Mouse (Mus musculus): ENCODE results near the gene Gm36864. TPM values are rescaled to one million over a fixed set of nuclear protein-coding genes. Genes with fewer than 3 reads are reported as not detected.

Gene Gm36864
- polyA plus RNA-seq, 1 experiment from 2014 or later: not detected

- DNase-seq (ENCODE audit: low spot score) (peak; percentile 100), ATAC-seq (replicated peaks; ENCODE audit: low FRiP score, low TSS enrichment, low read depth) (peak; percentile 82)
- Histone ChIP-seq H3K9me3 (ENCODE audit: control insufficient read depth, low read length) (no peaks in the 10 kb centered on the region), H3K4me2 (ENCODE audit: low read length) (peak overlapping the region; percentile 31), H3K4me3 (ENCODE audit: low read depth, low read length) (no peak overlapping the region), H3K27me3 (replicated peaks; ENCODE audit: control insufficient read depth, insufficient read depth, low read length) (peaks cover 8% of the 10 kb centered on the region; the same call in 1 of the 2 replicates), H3K4me1 (replicated peaks; ENCODE audit: control insufficient read depth, insufficient read depth, low read length) (no peaks in the 10 kb centered on the region), H3K9ac (ENCODE audit: low read length) (no peak overlapping the region), H3K36me3 (ENCODE audit: control insufficient read depth, insufficient read depth, low read length) (no peaks in the 10 kb centered on the region), H3K27ac (ENCODE audit: low read depth) (no peak overlapping the region)
- 4% methylated on average over 34 of the region's 34 CpGs for WGBS
Measured at GRCm38 (mm10) chr7:44262791-44263643, 27.0 kb downstream of the Gm36864 start.

GRCm38 (mm10) chr7:44268117-44268516 is 32.1 kb downstream of the Gm36864 start:
- no peak overlapping the region for H3K4me3 ChIP-seq (ENCODE audit: low read depth, low read length)
- ATAC-seq (replicated peaks; ENCODE audit: low FRiP score, low TSS enrichment, low read depth) (no peak), DNase-seq (ENCODE audit: low spot score) (no peak)
- H3K4me2 ChIP-seq (ENCODE audit: low read length): no peak overlapping the region
- no peaks in the 10 kb centered on the region for H3K36me3 ChIP-seq (ENCODE audit: control insufficient read depth, insufficient read depth, low read length)
- no peaks in the 10 kb centered on the region for H3K4me1 ChIP-seq (replicated peaks; ENCODE audit: control insufficient read depth, insufficient read depth, low read length)
- H3K27me3 ChIP-seq (replicated peaks; ENCODE audit: control insufficient read depth, insufficient read depth, low read length): peaks cover 7% of the 10 kb centered on the region; the same call in 1 of the 2 replicates
- no peaks in the 10 kb centered on the region for H3K9me3 ChIP-seq (ENCODE audit: control insufficient read depth, low read length)
- H3K9ac ChIP-seq (ENCODE audit: low read length): no peak overlapping the region
- 78% methylated on average over 11 of the region's 11 CpGs for WGBS
- H3K27ac ChIP-seq (ENCODE audit: low read depth): no peak overlapping the region

- H3K27me3 ChIP-seq (replicated peaks; ENCODE audit: control insufficient read depth, insufficient read depth, low read length): no peaks in the 10 kb centered on the region; the same call in 1 of the 2 replicates
Measured at GRCm38 (mm10) chr7:44269397-44269796, 33.4 kb downstream of the Gm36864 start.

GRCm38 (mm10) chr7:44271309-44271708 is 35.3 kb downstream of the Gm36864 start:
- Histone ChIP-seq H3K4me1 (replicated peaks; ENCODE audit: control insufficient read depth, insufficient read depth, low read length) (no peaks in the 10 kb centered on the region), H3K4me2 (ENCODE audit: low read length) (no peak overlapping the region), H3K27ac (ENCODE audit: low read depth) (no peak overlapping the region), H3K4me3 (ENCODE audit: low read depth, low read length) (no peak overlapping the region), H3K9me3 (ENCODE audit: control insufficient read depth, low read length) (no peaks in the 10 kb centered on the region), H3K27me3 (replicated peaks; ENCODE audit: control insufficient read depth, insufficient read depth, low read length) (no peaks in the 10 kb centered on the region; the same call in 1 of the 2 replicates), H3K36me3 (ENCODE audit: control insufficient read depth, insufficient read depth, low read length) (no peaks in the 10 kb centered on the region), H3K9ac (ENCODE audit: low read length) (no peak overlapping the region)
- WGBS: 79% methylated on average over 2 of the region's 2 CpGs
- DNase-seq (ENCODE audit: low spot score): no peak
- no peak for ATAC-seq (replicated peaks; ENCODE audit: low FRiP score, low TSS enrichment, low read depth)

More at GRCm38 (mm10) chr7:44269397-44269796, 33.4 kb downstream of the Gm36864 start:
- WGBS: 85% methylated on average over 2 of the region's 2 CpGs
- H3K36me3 ChIP-seq (ENCODE audit: control insufficient read depth, insufficient read depth, low read length): no peaks in the 10 kb centered on the region
- no peak overlapping the region for H3K4me2 ChIP-seq (ENCODE audit: low read length)
- no peak overlapping the region for H3K9ac ChIP-seq (ENCODE audit: low read length)
- no peak overlapping the region for H3K27ac ChIP-seq (ENCODE audit: low read depth)
- no peak for DNase-seq (ENCODE audit: low spot score)
- H3K9me3 ChIP-seq (ENCODE audit: control insufficient read depth, low read length): no peaks in the 10 kb centered on the region
- no peak for ATAC-seq (replicated peaks; ENCODE audit: low FRiP score, low TSS enrichment, low read depth)
- H3K4me1 ChIP-seq (replicated peaks; ENCODE audit: control insufficient read depth, insufficient read depth, low read length): no peaks in the 10 kb centered on the region
- no peak overlapping the region for H3K4me3 ChIP-seq (ENCODE audit: low read depth, low read length)

- no peak overlapping the region for H3K9ac ChIP-seq (ENCODE audit: low read length)
- H3K4me1 ChIP-seq (replicated peaks; ENCODE audit: control insufficient read depth, insufficient read depth, low read length): no peaks in the 10 kb centered on the region
- no peak overlapping the region for H3K4me3 ChIP-seq (ENCODE audit: low read depth, low read length)
- 87% methylated on average over 7 of the region's 7 CpGs for WGBS
- H3K27me3 ChIP-seq (replicated peaks; ENCODE audit: control insufficient read depth, insufficient read depth, low read length): no peaks in the 10 kb centered on the region; the same call in 1 of the 2 replicates
- H3K36me3 ChIP-seq (ENCODE audit: control insufficient read depth, insufficient read depth, low read length): no peaks in the 10 kb centered on the region
- no peak for DNase-seq (ENCODE audit: low spot score)
- no peaks in the 10 kb centered on the region for H3K9me3 ChIP-seq (ENCODE audit: control insufficient read depth, low read length)
- no peak overlapping the region for H3K27ac ChIP-seq (ENCODE audit: low read depth)
- ATAC-seq (replicated peaks; ENCODE audit: low FRiP score, low TSS enrichment, low read depth): no peak
- no peak overlapping the region for H3K4me2 ChIP-seq (ENCODE audit: low read length)
Measured at GRCm38 (mm10) chr7:44272546-44272945, 36.6 kb downstream of the Gm36864 start.

- ATAC-seq (replicated peaks; ENCODE audit: low FRiP score, low TSS enrichment, low read depth) (no peak), DNase-seq (ENCODE audit: low spot score) (no peak)
- Histone ChIP-seq H3K36me3 (ENCODE audit: control insufficient read depth, insufficient read depth, low read length) (no peaks in the 10 kb centered on the region), H3K4me3 (ENCODE audit: low read depth, low read length) (no peak overlapping the region), H3K9me3 (ENCODE audit: control insufficient read depth, low read length) (no peaks in the 10 kb centered on the region), H3K27ac (ENCODE audit: low read depth) (no peak overlapping the region), H3K4me2 (ENCODE audit: low read length) (no peak overlapping the region), H3K4me1 (replicated peaks; ENCODE audit: control insufficient read depth, insufficient read depth, low read length) (no peaks in the 10 kb centered on the region), H3K9ac (ENCODE audit: low read length) (no peak overlapping the region), H3K27me3 (replicated peaks; ENCODE audit: control insufficient read depth, insufficient read depth, low read length) (no peaks in the 10 kb centered on the region; the same call in 1 of the 2 replicates)
- WGBS: 79% methylated on average over 7 of the region's 7 CpGs
Measured at GRCm38 (mm10) chr7:44273446-44273845, 37.5 kb downstream of the Gm36864 start.

GRCm38 (mm10) chr7:44274096-44274495 is 38.1 kb downstream of the Gm36864 start:
- Histone ChIP-seq H3K9me3 (ENCODE audit: control insufficient read depth, low read length) (no peaks in the 10 kb centered on the region), H3K9ac (ENCODE audit: low read length) (no peak overlapping the region), H3K4me2 (ENCODE audit: low read length) (no peak overlapping the region), H3K27ac (ENCODE audit: low read depth) (no peak overlapping the region), H3K36me3 (ENCODE audit: control insufficient read depth, insufficient read depth, low read length) (no peaks in the 10 kb centered on the region), H3K27me3 (replicated peaks; ENCODE audit: control insufficient read depth, insufficient read depth, low read length) (no peaks in the 10 kb centered on the region; the same call in 1 of the 2 replicates), H3K4me1 (replicated peaks; ENCODE audit: control insufficient read depth, insufficient read depth, low read length) (no peaks in the 10 kb centered on the region), H3K4me3 (ENCODE audit: low read depth, low read length) (no peak overlapping the region)
- no peak for DNase-seq (ENCODE audit: low spot score)
- ATAC-seq (replicated peaks; ENCODE audit: low FRiP score, low TSS enrichment, low read depth): no peak
- WGBS: 26% methylated on average over 11 of the region's 11 CpGs

- Histone ChIP-seq H3K27me3 (replicated peaks; ENCODE audit: control insufficient read depth, insufficient read depth, low read length) (no peaks in the 10 kb centered on the region; the same call in 1 of the 2 replicates), H3K9ac (ENCODE audit: low read length) (no peak overlapping the region), H3K9me3 (ENCODE audit: control insufficient read depth, low read length) (no peaks in the 10 kb centered on the region), H3K36me3 (ENCODE audit: control insufficient read depth, insufficient read depth, low read length) (no peaks in the 10 kb centered on the region), H3K27ac (ENCODE audit: low read depth) (no peak overlapping the region), H3K4me3 (ENCODE audit: low read depth, low read length) (no peak overlapping the region), H3K4me2 (ENCODE audit: low read length) (no peak overlapping the region), H3K4me1 (replicated peaks; ENCODE audit: control insufficient read depth, insufficient read depth, low read length) (no peaks in the 10 kb centered on the region)
- DNase-seq (ENCODE audit: low spot score): no peak
- ATAC-seq (replicated peaks; ENCODE audit: low FRiP score, low TSS enrichment, low read depth): no peak
- WGBS: 75% methylated on average over 3 of the region's 3 CpGs
Measured at GRCm38 (mm10) chr7:44275546-44275945, 39.6 kb downstream of the Gm36864 start.
